Mouse (Mus musculus) monocyte, adult 59 days (primary cell): ENCODE data around the gene Pabpn1. TPM values are rescaled to one million over a fixed set of nuclear protein-coding genes. Genes with fewer than 3 reads are reported as not detected.

Source experiments
- total RNA-seq, 2 experiments: library from RNA; stranded (reverse); gene quantifications; one replicate each; pipeline ENCODE4 v1.2.4; 2023

Gene Pabpn1
- total RNA-seq, result 100 to 1,000 TPM; 173 to 176 TPM

DNA sequence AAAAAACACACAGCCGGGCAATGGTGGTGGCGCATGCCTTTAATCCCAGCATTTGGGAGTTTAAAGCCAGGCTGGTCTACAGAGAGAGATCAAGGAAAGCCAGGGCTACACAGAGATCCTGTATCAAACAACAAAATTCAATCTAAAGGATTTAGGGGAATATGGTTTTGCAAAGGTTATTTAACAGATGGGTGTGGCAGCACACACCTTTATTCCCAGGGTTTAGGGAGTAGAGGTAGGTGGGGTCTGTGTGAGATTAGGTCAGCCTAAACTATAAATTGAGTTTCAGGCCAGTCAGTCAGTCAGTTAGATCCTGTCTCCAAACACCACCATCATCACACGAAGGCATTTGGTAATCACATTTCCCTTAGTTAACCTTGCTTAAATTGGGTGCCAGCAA is at the start of gene Pabpn1:
Pabpn1 (plus strand) TSS at position 301 of the 400 bp plus-strand sequence.

GRCm38 (mm10) chr14:54870861-54871260 is 21.4 kb upstream of the Pabpn1 start, which contains the start of gene Homez:
Homez (minus strand) TSS chr14:54870961.

GRCm38 (mm10) chr14:54877048-54877715 is 15.1 kb upstream of the Pabpn1 start, which contains the start of gene Ppp1r3e:
Ppp1r3e (minus strand) TSS chr14:54877550.

DNA sequence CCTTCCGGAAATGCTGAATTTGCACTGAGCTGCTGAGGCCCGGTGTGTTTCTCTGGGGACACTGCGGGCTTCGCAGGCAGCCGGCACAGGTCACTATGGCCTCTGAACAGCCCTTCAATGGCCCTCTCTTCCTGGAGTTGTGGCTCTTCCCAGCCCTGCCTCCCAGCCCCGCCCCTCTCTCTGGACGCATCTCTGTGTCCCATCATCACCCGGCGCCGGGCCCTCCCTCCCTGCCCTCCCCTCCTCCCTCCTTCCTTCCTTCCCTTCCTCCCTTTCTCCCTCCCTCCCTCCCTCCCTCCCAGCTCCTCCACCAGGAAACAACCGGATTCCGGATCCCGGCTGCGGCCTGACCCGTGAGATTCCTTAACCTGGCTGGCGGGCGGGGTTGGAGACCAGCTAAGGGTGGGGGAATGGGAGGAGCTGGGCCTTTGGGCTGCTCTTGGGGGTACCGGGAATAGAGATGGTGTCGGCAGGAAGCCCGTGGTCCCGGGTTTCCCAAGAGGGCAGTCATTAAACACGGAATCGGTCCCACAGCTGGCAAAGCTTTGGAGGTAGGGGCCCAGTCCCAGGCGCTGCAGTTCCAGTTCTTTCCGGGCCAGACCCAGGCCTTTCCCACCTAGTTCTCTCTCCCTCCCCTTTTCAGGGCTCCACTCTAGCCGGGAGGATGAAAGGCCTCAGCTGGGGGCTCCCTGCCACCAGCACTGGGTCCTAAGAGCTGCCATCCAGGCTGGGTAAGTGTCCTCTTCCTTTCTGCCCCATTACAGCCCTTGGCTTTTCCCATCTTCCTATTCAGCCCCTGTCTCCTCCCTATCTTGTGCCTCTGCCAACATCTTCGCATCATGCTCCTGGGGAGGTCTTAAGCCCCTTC is 8.9 kb upstream of the Pabpn1 start, which contains the start of the genes Bcl2l2 and Gm20521:
Bcl2l2 (plus strand) TSS at position 224 of the 868 bp plus-strand sequence.
Gm20521 (plus strand) TSS at position 288 of the 868 bp plus-strand sequence.

GRCm38 (mm10) chr14:54912886-54913285 is 20.6 kb downstream of the Pabpn1 start, which contains the start of gene Slc22a17:
Slc22a17 (minus strand) TSS chr14:54913132.

DNA sequence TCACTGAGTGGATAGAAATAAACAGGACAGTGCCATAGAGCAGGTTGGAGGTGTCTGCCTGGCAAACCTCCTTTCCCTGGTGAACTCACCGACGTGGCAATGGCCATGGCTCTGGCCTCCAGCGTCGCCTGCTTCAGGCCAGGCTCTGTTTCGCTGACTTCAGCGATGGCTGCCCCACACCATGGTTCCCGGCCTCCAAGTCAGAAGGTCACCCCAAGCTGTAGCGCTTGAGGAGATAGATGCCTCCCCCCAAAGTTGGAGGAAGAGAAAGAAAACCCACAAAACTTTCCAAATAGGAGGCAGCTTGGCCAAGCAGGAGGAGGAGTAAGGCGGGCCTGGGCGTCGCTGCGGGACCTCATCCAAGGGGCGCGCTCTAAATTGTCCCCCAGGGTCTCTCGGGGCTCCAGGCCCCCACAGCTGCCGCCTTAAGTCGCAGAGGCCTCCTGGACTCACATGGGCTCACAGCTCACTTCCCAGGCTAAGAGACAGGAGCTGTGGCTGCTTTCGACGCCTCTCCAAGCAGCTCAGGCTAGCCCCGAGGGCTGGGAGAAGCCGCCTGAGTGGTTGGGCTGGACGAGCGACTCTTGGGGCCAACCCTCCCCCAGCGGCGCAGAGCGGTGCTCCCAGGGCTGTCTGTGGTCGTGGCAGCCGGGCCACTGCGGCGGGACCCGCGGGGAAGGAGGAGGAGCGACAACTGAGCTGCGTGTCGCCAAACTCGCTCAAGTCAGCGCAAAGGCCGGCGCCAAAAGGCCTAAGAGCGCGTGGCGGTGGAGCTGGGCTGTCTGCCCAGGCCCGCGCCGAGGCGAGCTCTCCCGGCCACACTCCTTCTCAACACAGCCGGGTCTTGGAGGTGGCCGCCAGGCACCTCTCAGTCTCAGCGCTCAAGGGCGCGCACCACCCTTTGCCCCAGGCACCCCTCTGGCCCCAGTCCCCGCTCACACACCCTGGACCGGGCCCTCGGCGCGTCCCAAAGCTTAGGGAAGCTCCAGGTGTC is 33.3 kb downstream of the Pabpn1 start, which contains the start of gene Efs:
Efs (minus strand) TSS at position 778 of the 994 bp plus-strand sequence.

GRCm38 (mm10) chr14:54932645-54933150 is 40.4 kb downstream of the Pabpn1 start, which contains the start of gene Il25:
Il25 (plus strand) TSS chr14:54932695.

DNA sequence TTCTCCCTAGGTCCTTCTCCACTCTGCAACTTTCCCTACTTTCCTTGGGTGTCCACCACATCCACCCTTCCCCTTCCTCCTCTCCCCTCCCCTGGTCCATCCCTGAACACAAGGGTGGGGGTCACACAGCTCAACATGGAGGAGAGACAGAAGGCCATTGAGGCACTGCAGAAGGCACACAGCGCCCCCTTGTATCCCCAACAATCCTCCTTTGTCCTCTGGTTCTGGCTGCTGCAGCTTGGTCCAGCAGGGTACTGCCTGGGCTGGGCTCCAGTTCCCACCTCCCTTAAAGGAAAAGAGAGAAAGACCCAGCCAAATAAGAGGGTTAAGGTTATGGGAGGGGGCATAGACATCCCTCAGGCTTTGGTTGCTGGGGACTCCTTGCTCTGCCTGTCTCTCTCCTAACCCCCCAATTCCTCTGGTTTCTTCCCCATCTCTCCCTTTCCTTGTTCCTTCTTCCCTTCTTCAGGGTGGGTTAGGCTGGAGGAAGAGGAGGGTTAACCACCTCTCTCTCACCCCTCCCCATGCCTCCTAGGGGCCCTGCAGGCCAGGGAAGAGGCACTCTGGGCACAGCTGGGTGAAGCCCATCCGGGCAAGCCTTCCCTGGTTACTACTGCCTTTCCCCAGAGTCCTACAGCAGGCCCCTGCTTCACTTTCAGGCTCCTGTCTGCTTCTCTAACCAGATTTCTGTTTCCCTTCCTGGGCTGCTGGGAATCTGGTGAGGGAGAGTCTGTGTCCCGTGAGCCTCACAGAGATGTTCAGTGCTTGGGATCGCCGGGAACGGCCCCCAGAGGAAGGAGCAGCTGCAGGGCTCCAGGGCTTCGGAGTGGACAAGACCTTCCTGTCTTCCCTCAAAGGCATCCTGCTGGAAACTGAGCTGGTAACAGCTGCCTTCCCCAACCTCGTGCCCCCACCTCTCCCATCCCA is 43.9 kb downstream of the Pabpn1 start, which contains the start of gene Cmtm5:
Cmtm5 (plus strand) TSS at position 358 of the 927 bp plus-strand sequence.

Other genes starting within 250 kb of the Pabpn1 start
- 10 to 100 TPM; 22.4 to 23.1 TPM for gene 1700123O20Rik, start 206.3 kb upstream of the Pabpn1 start, total RNA-seq
- 100 to 1,000 TPM; 302 to 334 TPM for gene Acin1, start 205.6 kb upstream of the Pabpn1 start, total RNA-seq
- gene Gm29776, start 193.7 kb upstream of the Pabpn1 start, total RNA-seq, result not detected
- gene Cebpe, start 180.3 kb upstream of the Pabpn1 start, total RNA-seq, result 1 to 10 TPM; 1.4 to 2.4 TPM
- gene Slc7a8, start 110.6 kb upstream of the Pabpn1 start, total RNA-seq, result 10 to 100 TPM; 33.9 to 35.1 TPM
- not detected for gene Rnf212b, start 78.4 kb upstream of the Pabpn1 start, total RNA-seq
- gene Homez, start 21.5 kb upstream of the Pabpn1 start, total RNA-seq, result 10 to 100 TPM in 1 of 2 experiments, 1 to 10 TPM in 1; 8.8 to 10.4 TPM
- gene Ppp1r3e, start 14.9 kb upstream of the Pabpn1 start, total RNA-seq, result 1 to 10 TPM; 4.9 to 7.5 TPM
- 10 to 100 TPM; 10.5 to 18.6 TPM for gene Bcl2l2, start 9.1 kb upstream of the Pabpn1 start, total RNA-seq
- gene Gm20521, start 9.1 kb upstream of the Pabpn1 start, total RNA-seq, result 1 to 10 TPM; 1.5 to 2.0 TPM
- 1 to 10 TPM; 5.2 to 7.3 TPM for gene Slc22a17, start 20.6 kb downstream of the Pabpn1 start, total RNA-seq
- not detected for gene Efs, start 33.6 kb downstream of the Pabpn1 start, total RNA-seq
- not detected for gene Il25, start 40.2 kb downstream of the Pabpn1 start, total RNA-seq
- gene Cmtm5, start 43.8 kb downstream of the Pabpn1 start, total RNA-seq, result not detected
- gene Myh6, start 74.4 kb downstream of the Pabpn1 start, total RNA-seq, result not detected
- gene Gm17428, start 84.4 kb downstream of the Pabpn1 start, total RNA-seq, result not detected
- not detected for gene Myh7, start 102.1 kb downstream of the Pabpn1 start, total RNA-seq
- gene Ngdn, start 123.0 kb downstream of the Pabpn1 start, total RNA-seq, result 10 to 100 TPM; 48.0 to 59.7 TPM
- gene Zfhx2, start 199.8 kb downstream of the Pabpn1 start, total RNA-seq, result 1 to 10 TPM; 6.7 to 8.1 TPM
- 1 to 10 TPM; 5.2 to 5.7 TPM for gene Thtpa, start 202.3 kb downstream of the Pabpn1 start, total RNA-seq
- 10 to 100 TPM; 72.9 to 79.5 TPM for gene Ap1g2, start 214.1 kb downstream of the Pabpn1 start, total RNA-seq
- not detected for gene Jph4, start 224.4 kb downstream of the Pabpn1 start, total RNA-seq